Mouse (Mus musculus) ES-E14 (cell line): ENCODE results near the gene Gpcpd1.

Experiments used
- HCFC1 ChIP-seq: IDR thresholded peaks from 2 replicates; pipeline ENCODE4 v1.6.1; 2012; ENCODE audit warnings: low read length, inconsistent platforms, borderline replicate concordance; ENCODE audit not compliant: insufficient read depth
- MAFK ChIP-seq: IDR thresholded peaks from 2 replicates; pipeline ENCODE4 v1.6.1; 2014; ENCODE audit warnings: mild to moderate bottlenecking, low read depth, low read length, inconsistent platforms; ENCODE audit not compliant: insufficient read depth
- ZNF384 ChIP-seq: IDR thresholded peaks from 2 replicates; pipeline ENCODE4 v1.6.1; 2012; ENCODE audit warnings: low read depth, low read length, inconsistent platforms

DNA sequence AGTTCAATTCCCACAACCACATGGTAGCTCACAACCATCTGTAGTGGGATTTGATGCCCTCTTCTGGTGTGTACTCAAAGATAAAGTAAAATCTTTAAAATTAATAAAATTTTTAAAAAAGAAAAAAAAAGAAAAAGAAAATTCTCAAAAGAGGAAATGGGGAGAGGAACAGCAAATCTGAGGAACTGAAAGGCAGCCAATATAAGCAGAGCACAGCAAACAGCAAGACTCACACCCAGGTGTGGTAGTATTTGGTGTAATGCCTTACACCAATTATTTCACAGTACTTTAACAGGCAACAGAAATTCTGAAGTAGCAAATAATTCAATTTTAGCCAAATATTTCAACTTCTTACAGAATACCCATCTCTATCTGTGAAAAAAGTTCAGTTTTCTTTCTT, 16.7 kb downstream of the Gpcpd1 start:
- TF ChIP-seq HCFC1 (no peak), MAFK (no peak), ZNF384 (no peak)
